Mouse (Mus musculus): ENCODE data around the gene Pkd1l2.

Pkd1l2 gene

DNA sequence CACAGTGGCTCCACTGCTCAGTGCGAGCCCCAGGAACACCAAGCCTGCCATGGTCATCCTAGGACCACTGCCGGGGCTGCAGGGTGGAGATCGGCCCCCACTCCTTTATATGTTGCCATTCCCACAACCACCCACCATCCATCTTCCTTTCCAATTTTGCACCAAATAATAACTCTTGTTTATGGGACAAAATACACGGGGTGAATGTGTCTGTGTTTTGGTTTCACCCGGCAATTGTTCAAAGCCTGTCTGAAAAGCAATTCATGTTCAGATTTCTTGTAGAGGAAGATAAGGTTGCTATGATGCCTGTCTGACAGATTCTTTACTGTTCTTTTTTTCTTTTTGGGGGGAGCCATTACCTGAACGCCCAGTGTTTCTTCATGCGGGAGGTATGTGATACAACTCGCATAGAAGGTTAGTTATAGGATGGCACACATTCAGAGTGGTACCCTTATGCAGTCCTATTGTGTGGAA lies at the start of gene Pkd1l2:
Gene Pkd1l2 (minus strand): TSS at position 51 of the 474 bp plus-strand sequence.
- no peak for DNase-seq (ENCODE audit: low read depth)

DNA sequence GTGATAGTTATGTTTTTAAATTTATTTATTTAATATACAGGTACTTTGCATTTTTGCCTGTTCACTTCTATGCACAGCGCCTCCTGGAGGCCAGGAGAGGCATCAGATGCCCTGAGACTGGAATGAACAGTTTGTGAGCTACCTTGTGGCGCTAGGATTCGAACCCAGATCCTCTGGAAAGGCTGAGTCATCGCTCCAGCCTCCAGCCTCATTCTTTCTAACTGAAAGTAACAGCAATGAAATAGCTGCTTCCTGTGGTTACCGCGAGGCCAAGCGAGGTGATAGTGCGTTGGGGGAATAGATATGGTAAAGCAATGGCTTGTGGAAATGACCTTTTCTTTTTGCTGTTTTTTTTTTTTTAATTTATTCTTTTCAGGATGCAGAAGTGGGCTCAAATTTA lies 44.8 kb upstream of the Pkd1l2 start:
- DNase-seq (ENCODE audit: low read depth) = no peak

DNA sequence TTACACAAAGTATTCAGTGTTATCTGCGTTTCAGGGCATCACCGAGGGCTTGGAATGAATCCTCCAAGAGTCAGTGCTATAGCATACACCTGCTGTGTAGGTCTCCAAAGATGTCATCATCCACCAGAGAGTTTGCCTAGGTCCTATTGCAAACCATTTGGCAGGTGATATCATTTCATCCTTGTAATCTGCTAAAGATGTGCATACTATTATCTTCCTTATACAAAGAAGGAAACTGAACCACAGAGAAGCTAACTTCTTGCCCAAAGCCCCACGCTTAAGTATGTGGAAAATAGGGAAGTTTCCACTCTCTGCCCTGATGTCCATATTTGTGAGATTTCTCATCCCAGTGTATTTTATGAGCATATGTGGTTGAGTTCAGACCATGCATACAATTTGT lies 44.2 kb upstream of the Pkd1l2 start:
- DNase-seq (ENCODE audit: low read depth) = no peak

DNA sequence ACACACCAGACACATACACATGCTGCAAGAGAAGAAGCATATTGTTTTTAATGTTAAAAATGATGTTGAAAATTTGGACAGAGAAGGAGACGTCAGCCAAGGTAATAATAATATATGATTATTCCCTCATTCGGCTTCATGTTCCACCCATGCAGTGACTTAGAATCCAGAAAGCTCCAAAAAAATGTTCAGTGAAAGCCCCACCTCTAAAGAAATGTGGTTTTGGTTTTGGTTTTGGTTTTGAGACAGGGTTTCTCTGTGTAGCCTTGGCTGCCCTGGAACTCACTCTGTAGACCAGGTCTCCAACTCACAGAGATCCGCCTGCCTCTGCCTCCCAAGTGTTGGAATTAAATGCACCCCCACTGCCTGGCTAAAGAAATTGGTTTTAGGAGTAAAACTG lies 43.6 kb upstream of the Pkd1l2 start:
- DNase-seq (ENCODE audit: low read depth) = no peak

DNA sequence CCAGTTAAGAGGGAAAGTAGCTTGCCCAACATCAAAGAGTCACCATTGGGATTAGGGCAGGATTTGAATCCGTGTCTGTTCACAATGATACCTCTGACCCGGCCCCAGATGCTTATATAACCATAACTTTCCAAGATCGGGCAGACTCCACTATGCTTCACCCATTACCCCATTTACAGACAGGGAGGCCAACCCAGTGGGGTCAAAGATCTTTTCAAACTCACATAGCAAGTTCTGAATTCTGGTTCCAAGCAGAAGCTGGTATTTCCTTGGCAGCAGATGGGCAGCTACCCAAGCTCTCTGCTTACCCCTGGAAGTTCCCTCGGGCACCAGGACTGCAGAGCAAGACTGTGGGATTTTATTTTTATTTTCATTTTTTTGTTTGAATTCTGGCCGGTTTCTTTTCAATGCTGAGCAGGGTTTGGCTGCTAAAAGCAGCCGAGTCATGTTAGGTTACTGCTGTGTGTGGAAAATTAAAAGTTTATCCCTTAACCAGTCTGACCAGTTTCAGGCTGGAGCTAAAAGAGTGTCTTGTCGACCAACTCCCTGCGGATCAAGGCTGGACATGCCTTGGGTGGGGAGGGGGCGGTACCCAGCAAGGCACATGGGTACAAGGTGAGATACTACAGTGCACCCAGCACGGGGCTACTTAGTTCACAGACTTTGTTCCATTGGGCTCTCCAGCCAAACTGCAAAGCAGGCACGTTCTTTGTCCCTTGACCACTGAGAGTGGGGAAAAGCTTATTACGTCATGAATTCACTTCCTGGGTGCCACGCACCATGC lies 41.8 kb upstream of the Pkd1l2 start:
- DNase-seq (ENCODE audit: low read depth) = no peak

DNA sequence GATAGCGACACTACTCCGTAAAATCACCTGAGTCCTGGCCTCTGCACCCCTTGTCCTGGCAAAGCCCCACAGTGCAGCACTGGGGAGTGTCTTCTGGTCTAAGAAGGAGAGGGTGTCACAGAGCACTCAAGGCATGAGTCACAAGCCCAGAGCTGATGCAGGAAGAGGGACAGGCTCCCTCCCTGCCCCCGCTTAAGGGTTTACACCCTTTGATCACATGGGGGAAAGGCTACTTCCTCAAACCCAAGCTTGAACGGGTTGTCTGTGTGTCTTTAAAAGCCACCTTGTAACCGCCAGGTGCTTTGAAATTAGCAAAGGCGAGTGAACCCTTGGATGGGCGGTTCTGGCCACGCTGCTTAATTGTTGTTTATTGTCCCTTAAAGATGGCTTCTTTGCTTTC lies 39.0 kb upstream of the Pkd1l2 start:
- DNase-seq (ENCODE audit: low read depth) = no peak

DNA sequence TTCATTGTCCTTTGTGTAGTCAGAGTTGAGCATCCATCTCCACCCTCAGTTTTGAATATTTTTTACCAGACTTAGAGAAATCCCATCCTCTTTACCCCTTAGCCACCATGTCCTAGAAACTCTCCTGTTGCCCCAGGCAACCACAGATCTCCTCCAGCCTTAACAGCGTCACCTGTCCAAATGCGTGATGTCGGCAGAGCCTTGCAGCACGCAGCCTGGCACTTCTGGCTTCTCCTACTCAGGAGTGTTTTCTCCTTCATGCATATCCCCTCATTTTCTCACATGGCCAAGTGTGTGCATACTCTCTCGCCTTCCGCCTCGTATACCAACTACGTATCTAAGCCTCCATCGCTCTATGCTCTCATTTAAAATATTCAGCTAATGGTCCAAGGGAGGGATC lies 36.2 kb upstream of the Pkd1l2 start:
- no peak for DNase-seq (ENCODE audit: low read depth)

DNA sequence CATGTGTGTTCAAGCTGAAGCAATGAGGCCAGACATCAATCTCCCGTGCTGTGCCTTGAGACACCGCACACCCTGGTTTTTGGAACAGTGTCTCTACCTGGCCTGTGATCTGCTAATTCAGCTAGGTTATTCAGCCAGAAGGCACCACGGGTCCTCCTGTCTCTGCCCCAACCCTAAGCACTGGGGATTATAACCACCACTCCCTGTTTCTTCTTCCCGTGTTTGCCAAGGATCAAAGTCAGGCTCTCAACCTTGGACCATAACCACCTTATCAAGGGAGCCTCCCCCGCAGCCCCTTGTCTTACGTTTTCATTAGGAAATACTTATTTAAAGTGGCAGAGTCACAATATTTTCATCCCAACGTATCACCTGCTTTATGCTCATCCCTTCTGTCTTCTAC lies 34.3 kb upstream of the Pkd1l2 start:
- DNase-seq (ENCODE audit: low read depth) = no peak

DNA sequence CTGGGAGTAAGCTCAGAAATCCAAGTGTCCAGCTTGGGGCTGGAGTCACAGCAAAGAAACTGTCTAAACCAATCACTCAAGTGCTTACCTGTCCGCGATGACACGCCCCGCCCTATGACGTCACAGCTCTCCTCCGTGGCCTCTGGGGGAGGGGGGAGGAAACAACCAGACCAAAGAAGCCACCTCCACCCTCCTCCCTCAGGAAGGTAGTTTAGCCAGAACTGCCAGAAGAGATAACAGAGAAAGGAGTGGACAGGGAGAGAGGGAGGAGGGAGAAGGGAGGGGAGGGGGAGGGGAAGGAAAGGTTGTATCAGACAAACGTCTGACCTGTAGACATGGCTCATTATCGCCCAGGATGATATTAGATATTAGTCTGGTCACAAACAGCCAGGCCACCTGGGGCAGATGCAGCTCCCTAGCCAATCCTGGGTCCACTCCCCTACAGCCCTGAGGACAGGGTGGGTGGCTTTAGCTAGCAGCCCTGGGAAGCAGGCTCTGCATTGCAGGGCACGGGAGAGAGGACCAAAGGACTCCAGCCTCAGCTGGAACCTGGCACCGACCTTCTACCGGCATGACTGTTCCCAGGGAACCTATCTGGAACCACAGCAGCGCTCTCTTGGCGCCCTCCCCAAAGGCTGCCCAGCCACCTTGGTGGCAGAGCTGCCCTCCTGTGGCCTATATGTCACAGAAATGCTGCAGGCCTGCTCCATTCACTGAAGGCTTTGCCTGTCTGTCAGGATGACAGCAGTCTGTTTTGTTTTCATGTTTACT lies 33.6 kb upstream of the Pkd1l2 start:
- DNase-seq (ENCODE audit: low read depth) = no peak

DNA sequence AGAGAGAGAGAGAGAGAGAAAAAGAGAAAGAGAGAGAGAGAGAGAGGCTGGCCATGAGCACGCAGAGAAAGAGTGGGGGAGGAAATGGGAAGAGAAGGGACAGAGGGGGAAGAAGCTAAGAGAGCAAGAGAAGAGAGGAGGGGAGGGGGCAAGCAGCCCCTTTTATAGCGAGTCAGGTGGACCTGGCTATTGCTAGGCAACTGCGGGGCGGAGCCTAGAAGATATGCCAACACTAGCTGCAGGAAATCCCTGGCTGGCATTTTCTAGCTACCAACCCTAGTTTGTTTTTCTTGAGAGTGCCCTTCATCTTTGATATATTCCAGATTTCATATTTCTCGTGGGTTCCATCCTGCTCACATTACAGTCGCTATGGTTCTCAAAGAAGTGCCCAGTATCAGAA lies 32.8 kb upstream of the Pkd1l2 start:
- DNase-seq (ENCODE audit: low read depth) = no peak

DNA sequence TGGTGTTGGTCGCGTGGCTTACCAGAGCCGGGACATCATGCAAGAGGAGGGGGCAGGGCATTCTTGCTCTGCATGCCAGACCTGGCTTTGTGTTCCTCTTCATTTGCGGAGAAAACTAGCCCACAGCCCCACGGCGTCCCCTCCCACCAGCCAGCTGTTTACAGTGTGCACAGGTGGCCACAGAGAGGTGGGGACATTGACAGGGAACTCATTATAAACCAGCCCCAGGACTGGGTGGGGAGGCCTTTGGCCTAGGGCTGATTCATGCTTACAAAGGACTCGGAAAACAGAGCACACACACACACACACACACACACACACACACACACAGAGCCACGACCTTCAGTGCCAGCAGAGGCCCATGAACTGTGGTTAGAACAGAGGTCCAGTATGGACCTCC lies 30.0 kb upstream of the Pkd1l2 start:
- no peak for DNase-seq (ENCODE audit: low read depth)

DNA sequence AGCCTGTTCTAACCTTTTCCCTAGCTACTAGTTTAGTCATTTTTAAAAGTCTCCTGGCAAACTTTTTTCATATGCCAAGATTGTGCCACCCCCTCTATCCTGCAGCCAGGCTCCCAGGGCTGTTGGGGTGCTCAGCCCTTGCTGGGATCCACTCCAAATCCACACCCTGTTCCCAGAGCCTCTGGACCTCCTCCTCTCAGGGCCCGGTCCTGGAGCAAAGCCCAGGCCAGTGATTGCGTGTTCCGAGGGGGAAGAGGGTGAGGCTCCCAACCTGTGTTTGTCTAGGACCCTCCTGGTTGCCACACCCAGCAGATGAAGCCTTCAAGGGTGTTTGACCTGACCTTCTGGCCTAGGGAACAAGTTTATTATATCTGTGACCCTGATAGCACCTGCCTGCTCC lies 29.4 kb upstream of the Pkd1l2 start:
- no peak for DNase-seq (ENCODE audit: low read depth)

DNA sequence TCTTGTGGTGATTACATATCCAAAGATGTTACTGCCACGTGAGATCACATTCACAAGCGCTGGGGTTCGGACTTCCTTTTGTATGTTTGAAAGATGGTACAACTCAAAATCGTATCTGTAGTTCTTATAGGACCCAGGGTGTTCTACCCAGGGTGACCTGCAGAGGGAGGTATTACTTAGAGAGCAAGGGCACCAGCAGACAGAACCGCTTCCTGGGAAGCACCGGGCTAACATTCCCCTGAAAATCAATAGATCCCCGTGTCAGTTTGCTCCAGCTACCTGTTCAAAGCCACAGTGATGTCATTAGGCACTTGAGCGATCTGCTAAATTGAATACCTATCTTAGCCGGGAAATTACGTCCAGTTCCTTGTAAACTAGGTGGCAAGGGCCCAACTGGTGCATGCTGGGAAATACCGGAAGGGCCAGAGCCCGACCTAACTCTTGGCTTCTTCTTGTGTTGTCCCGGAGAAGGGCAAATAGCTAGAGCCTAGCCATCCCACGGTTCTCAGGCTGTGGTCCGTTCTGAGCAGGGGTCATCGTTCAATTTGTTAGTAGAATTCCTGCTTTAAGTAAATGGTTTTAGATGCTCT lies 27.6 kb upstream of the Pkd1l2 start:
- no peak for DNase-seq (ENCODE audit: low read depth)

DNA sequence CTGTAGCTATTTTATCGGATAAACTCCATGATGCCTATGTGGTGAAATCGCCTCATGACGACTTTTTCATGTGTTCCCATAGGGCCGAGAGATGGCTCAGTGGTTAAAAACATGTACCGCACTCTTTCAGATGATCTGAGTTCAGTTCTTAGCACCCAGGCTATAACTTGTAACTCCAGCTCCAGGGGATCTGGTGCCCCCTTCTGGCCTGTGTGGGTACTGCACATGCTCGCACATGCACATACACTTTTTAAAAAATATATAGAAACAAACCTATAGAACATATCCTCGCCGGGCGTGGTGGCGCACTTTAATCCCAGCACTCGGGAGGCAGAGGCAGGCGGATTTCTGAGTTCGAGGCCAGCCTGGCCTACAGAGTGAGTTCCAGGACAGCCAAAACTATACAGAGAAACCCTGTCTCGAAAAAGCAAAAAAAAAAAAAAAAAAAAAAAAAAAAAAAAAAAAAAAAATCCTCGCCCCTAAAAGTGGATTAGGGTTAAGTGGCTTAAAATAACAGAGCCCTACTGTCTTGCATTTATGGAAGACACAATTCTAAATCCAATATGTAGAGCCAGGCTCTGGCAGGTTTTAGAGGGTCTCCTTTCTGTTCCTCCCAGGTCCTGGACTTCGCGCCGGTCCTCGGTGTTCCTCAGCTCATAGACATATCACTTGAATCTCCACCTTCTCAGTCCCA lies 26.9 kb upstream of the Pkd1l2 start:
- no peak for DNase-seq (ENCODE audit: low read depth)

DNA sequence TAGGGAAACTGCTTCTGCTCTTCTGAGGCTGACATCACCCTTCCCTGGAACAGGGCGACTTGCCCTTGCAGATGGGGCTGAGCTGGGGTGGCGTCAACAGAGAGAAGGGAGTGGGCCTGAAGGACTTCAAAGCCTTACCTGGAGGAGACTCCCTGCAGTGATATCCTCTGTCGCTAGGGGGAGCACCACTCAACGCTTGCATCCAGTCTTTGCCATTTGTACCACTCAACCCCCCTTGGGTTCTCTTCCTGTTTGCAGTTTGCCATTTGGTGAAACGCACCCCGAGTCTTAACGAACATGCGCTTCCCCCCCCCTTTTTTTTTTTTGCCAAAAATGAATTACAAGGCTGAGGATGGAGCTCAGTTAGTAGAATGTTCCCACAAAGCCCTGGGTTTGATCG lies 25.3 kb upstream of the Pkd1l2 start:
- no peak for DNase-seq (ENCODE audit: low read depth)

DNA sequence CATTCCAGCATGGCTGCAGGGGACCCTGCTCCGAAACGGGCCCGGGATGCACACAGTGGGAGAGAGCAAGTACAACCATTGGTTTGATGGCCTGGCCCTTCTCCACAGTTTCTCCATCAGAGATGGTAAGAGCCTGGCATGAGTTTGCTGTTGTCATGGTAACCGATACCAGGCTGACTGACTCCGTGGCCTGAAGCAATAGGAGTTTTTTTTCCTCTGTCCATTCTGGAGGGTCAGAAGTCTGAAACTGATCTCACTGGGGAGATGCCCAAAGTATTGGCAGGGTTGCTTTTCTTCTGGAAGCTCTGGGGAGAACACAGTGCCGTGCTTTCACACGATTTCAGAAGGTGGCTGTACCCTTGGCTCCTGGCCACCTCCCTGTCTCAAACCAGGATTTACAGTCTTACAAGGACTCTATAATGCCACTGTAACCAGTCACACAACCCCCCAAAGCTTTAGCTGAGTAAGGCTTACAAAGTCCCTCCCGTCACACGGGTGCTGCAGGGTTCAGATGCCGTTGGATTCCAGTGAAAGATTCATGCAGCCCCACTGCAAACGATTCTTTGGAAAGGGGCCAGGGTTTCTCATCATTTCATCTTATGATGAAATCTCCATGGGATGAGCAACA lies 15.4 kb upstream of the Pkd1l2 start:
- DNase-seq (ENCODE audit: low read depth) = peak; percentile 83

DNA sequence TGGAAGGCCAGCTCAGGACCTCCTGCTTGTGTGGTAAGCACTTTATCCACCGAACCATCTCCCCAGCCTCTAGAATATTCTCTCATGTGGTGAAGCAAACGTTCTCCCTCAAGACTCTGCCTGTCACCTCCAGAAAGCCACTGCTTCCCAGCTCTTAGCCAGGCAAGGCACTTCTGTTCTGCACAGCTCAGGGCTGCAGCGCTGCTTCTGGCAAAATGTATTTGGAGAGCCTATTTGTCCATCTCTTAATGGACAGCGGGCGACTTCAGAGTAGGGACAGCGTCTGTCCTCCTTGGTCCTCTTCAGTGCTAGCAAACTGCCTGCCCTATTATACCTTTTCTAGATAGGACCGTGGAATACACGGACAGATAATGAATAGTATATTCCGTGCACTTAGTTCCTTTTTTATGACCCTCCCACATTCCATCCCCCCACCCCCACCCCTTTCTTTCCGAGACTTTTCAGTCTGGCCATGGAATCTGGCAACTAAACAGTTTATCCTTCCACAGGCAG lies 14.9 kb upstream of the Pkd1l2 start:
- DNase-seq (ENCODE audit: low read depth) = no peak

DNA sequence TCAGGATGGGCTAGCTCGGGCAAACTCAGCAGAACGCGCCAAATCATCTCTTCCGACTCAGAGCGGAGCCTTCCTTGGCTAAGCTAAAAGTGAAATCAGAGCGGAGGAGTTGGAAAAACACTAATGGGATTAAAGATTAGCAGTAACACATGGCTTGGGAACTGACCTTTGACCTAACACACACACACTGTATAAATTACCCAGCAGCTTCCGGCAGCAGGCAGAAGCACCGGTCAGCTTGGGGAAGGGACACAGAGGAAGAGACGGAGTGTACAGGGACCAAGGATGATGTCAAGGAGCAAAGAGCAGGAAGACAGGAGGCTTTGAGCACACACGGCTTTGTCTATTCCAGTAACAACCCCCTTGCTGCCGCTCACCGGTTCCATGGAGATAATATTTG lies 13.4 kb upstream of the Pkd1l2 start, which contains the start of gene Bco1:
Gene Bco1 (plus strand): TSS at position 208 of the 400 bp plus-strand sequence.
- no peak for DNase-seq (ENCODE audit: low read depth)

DNA sequence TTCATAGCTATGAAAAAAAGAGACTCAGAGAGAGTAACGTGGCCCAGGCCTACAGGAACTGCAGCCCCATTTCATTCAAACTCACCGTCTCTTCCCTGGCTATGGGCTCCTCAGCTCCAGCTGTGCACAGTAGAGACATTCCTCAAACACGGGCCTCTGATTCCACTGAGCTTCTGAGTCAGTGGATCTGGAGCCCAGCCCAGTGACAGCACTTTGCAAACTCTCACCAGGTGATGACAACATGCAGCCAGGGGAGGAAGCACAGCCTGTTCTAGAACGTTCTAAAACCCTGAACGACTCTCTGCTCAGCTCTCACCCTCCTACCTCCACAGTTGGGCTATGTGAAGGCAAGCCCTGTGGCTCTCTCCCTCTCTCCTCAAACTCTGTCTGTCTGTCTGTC lies 11.8 kb upstream of the Pkd1l2 start:
- peak; percentile 58 for DNase-seq (ENCODE audit: low read depth)

DNA sequence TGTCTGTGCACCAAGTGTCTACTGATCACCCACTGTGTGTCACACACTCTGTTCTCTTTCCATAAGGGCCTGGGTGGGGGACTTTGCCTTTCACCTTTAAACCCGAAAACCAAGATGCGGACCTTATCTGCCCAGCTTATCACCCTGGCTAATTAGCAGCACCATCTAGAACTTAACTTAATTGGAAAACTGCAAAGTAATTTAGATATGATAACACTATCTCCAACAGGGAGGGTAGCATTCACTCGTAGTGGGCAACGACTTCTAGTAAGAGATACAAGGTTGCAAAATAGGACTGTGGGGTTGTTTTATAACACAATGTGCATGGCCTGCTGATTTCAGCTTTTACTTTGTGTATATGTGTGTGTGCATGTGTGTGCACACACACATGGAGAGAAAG lies 7.6 kb upstream of the Pkd1l2 start:
- DNase-seq (ENCODE audit: low read depth) = no peak

DNA sequence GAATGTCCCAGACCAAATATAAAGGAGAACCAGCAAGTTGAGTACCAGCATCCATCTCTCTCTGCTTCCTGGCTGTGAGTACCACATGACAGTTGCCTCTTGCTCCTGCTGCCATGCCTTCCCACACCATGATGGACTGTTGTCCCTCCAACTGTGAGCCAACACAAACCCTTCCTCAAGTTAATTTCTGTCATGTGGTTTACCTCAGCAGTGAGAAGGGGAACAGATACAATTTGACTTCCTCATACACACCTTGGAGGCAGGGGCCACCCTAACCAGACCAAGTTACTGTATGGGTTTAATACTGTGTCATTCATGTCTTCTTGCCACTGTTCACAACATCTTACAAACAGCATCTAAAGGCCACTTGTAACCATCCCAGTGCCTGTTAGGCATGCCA lies 4.8 kb upstream of the Pkd1l2 start:
- no peak for DNase-seq (ENCODE audit: low read depth)

DNA sequence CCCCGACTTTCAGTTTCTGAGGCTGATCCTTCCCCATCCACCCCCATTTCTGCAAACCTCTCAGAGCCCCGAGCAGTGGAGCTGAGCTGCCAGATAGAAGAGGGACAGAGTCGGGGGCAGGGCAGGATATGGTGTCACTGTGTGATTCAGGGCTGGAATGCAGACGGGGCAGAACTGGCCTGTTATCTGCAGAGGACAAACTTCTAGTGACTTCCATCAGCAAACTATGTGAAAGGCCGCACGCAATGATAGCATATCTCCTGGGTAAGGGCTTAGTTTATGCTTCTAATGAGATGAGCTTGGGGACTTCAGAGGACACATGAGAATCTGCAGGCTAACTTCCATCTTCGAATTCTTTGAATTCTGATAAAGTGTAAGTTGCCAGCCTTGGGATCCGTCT lies 3.3 kb upstream of the Pkd1l2 start:
- no peak for DNase-seq (ENCODE audit: low read depth)

All from fibroblast of lung, adult 2 months (primary cell).